Mouse (Mus musculus): ENCODE data around the gene Sesn3. TPM values are rescaled to one million over a fixed set of nuclear protein-coding genes. Genes with fewer than 3 reads are reported as not detected.

Sesn3 gene
- polyA plus RNA-seq, 1 experiment from 2014 or later: 15.8 TPM

DNA sequence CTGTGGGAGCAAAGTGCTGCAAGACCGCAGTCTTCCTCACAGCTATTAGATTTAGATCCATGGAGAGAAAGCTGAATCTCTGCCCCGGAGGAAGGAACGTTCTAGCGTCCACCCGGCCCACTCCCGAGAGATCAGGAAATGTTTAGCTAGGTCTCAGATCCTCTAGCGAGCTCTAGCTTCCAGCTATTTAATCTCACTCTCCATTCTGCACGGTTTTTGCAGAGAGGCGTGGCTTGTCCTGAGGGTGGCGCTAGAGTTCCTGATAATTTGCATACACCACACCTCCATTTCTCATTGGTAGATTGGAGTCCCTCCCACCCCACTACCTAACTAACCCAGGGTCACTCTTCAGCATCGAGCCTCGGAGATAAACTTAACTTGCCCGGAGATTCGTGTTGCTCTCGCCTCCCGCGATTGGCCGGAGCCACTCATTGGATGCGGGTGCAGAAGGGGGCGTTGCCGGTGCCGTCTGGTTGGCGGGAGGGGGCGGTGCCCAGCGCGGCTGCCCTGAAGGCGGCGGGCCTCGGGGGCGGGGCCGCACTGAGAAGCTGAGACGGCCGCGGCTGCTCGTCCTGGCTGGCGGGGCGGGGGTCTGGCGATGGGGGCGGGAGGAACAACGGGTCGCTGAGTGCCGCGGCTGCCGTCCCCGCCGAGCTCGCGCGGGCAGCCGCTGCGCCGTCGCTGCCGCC, 1.1 kb downstream of the Sesn3 start:
- under 1% methylated on average over 51 of the region's 54 CpGs for WGBS
- peak; percentile 98 for ATAC-seq (ENCODE audit: low read depth)
- H3K4me1 ChIP-seq (replicated peaks; ENCODE audit: control insufficient read depth, insufficient read depth, low read length): peaks cover 6% of the 10 kb centered on the region; the same call in 1 of the 2 replicates
- peak overlapping the region; percentile 87 for H3K9ac ChIP-seq (ENCODE audit: low read length)
- H3K27ac ChIP-seq (ENCODE audit: low read length): peak overlapping the region; percentile 96
- peak overlapping the region; percentile 99 for H3K4me3 ChIP-seq (ENCODE audit: low read length)
- H3K4me2 ChIP-seq (ENCODE audit: low read depth, low read length): peak overlapping the region; percentile 76
- H3K9me3 ChIP-seq (ENCODE audit: control insufficient read depth, low read length): no peaks in the 10 kb centered on the region
- no peaks in the 10 kb centered on the region for H3K36me3 ChIP-seq (ENCODE audit: control insufficient read depth, insufficient read depth, low read length)
- no peaks in the 10 kb centered on the region for H3K27me3 ChIP-seq (ENCODE audit: control insufficient read depth, insufficient read depth, low read depth, low read length)

DNA sequence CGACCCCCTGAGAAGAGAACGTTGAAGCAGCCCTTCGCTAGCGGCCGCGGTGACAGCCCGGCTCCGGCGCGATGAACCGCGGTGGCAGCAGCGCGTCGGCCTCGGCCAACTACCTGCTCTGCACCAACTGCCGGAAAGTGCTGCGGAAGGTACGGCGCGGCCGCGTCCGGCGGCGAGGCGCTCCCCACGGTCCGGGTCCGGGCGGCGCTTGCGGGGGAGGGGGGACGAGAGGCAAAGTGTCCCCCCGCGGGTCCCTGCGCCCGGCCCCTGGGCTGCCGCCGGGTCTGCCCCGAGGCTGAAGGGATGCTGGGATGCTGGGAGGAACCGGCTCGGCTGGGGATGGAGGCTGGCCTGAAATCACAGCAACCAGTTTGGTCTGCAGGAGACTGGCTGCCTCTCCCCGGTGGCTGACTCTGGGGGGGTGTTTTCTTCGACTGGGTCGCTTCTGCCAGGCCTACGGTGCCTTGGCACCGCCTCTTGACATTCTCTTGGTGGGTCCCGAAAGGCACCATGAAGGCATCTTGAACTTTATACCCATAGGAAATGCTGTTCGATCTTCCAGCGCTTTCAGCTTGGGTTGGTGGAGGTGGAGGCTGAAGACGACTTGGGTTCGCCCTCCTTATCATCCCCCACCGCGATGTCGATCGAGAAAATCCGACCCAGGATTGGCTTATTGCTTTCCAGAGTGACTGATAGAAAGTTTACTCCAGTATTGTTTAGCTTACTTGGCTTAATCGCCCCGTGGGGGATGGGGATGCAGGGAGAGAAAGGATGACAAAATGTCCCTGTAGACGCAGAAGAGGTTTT, 1.8 kb downstream of the Sesn3 start:
- Histone ChIP-seq H3K27ac (ENCODE audit: low read length) (peak overlapping the region; percentile 95), H3K27me3 (ENCODE audit: control insufficient read depth, insufficient read depth, low read depth, low read length) (no peaks in the 10 kb centered on the region), H3K36me3 (ENCODE audit: control insufficient read depth, insufficient read depth, low read length) (no peaks in the 10 kb centered on the region), H3K9ac (ENCODE audit: low read length) (peak overlapping the region; percentile 87), H3K4me1 (replicated peaks; ENCODE audit: control insufficient read depth, insufficient read depth, low read length) (peaks cover 6% of the 10 kb centered on the region; the same call in 1 of the 2 replicates), H3K9me3 (ENCODE audit: control insufficient read depth, low read length) (no peaks in the 10 kb centered on the region), H3K4me3 (ENCODE audit: low read length) (peak overlapping the region; percentile 99), H3K4me2 (ENCODE audit: low read depth, low read length) (peak overlapping the region; percentile 76)
- peak; percentile 47 for ATAC-seq (ENCODE audit: low read depth)
- under 1% methylated on average over 61 of the region's 61 CpGs for WGBS

DNA sequence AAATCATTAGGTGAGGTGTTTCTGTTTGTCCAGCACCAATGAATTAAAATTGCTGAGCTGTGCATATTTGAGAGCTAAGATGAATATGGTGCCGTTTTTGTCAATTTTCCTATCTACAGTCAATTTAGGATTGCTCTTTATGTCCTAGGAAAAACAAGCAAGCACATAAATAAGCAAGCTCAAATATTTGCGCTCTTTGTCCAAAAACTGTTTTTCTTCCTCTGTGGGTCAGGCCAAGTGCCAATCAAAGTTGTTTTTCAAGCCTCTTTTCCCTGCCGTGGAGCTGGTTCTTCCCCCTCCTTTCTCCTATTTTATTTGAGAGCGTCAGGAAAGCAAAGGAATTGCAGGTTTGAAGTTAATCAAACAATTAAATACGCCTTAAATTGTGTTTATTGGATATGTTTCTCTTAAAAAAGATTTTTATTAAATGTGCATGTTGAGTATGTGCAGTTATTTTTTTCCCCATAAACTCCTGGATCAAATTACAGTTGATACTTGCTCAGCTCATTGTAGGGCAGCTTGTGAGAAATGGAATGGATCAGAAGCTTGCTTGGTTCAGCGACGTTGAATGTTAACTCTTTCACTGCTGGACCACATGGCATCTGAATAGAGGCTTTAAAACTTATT, 2.6 kb downstream of the Sesn3 start:
- WGBS: 2% methylated on average over 7 of the region's 7 CpGs
- Histone ChIP-seq H3K27ac (ENCODE audit: low read length) (peak overlapping the region; percentile 18; the same call in 1 of the 2 replicates), H3K4me1 (replicated peaks; ENCODE audit: control insufficient read depth, insufficient read depth, low read length) (peaks cover 6% of the 10 kb centered on the region; the same call in 1 of the 2 replicates), H3K9me3 (ENCODE audit: control insufficient read depth, low read length) (no peaks in the 10 kb centered on the region), H3K36me3 (ENCODE audit: control insufficient read depth, insufficient read depth, low read length) (no peaks in the 10 kb centered on the region), H3K9ac (ENCODE audit: low read length) (peak overlapping the region; percentile 87), H3K27me3 (ENCODE audit: control insufficient read depth, insufficient read depth, low read depth, low read length) (no peaks in the 10 kb centered on the region), H3K4me2 (ENCODE audit: low read depth, low read length) (peak overlapping the region; percentile 76), H3K4me3 (ENCODE audit: low read length) (peak overlapping the region; percentile 99)
- no peak for ATAC-seq (ENCODE audit: low read depth)

DNA sequence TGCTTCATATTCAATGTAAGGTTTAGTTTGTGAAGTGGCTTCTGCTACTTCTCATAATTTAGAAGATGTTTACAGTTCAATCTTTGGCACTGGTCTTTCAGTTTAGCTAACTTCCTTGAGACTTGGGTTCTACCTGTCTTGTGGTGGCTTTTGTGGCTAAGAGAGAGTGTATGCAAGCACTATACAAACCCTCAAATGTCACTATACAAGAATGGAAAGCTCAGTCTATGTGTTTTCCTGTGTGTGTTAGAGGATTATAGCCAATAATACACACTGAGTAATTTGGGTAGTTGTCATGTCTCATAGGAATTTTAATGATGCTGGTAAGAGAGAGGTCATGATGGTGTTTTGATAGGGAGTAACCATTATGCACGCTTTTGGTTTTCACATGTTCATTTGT, 5.8 kb downstream of the Sesn3 start:
- Histone ChIP-seq H3K4me1 (replicated peaks; ENCODE audit: control insufficient read depth, insufficient read depth, low read length) (peaks cover 9% of the 10 kb centered on the region), H3K4me2 (ENCODE audit: low read depth, low read length) (no peak overlapping the region), H3K27ac (ENCODE audit: low read length) (no peak overlapping the region), H3K9me3 (ENCODE audit: control insufficient read depth, low read length) (no peaks in the 10 kb centered on the region), H3K27me3 (ENCODE audit: control insufficient read depth, insufficient read depth, low read depth, low read length) (no peaks in the 10 kb centered on the region), H3K9ac (ENCODE audit: low read length) (no peak overlapping the region), H3K4me3 (ENCODE audit: low read length) (no peak overlapping the region), H3K36me3 (ENCODE audit: control insufficient read depth, insufficient read depth, low read length) (no peaks in the 10 kb centered on the region)
- 54% methylated on average over 1 of the region's 1 CpGs for WGBS
- ATAC-seq (ENCODE audit: low read depth): no peak

DNA sequence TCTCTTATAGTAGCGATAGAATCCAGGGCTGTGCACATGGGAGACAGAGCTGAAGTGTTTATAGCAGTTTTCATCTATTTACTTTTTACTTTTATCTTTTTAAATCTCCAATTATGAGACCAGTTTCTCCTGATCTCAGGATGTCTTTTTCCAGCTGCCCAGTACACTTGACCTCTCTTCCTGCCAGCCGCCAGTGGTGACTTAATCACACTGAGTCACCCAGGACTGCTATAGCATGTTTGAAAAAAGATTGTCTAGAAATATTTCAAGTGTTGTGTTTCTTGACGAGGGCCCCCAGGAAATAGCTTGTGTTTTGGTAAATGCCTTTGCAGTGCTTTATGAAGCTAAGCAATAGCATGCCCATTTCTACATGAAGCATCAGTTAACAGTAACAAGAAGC, 10.2 kb downstream of the Sesn3 start:
- H3K27me3 ChIP-seq (ENCODE audit: control insufficient read depth, insufficient read depth, low read depth, low read length): no peaks in the 10 kb centered on the region
- H3K27ac ChIP-seq (ENCODE audit: low read length): no peak overlapping the region
- H3K9me3 ChIP-seq (ENCODE audit: control insufficient read depth, low read length): no peaks in the 10 kb centered on the region
- H3K4me1 ChIP-seq (replicated peaks; ENCODE audit: control insufficient read depth, insufficient read depth, low read length): peaks cover 9% of the 10 kb centered on the region
- no peak overlapping the region for H3K4me3 ChIP-seq (ENCODE audit: low read length)
- H3K4me2 ChIP-seq (ENCODE audit: low read depth, low read length): no peak overlapping the region
- no peak for ATAC-seq (ENCODE audit: low read depth)
- no peak overlapping the region for H3K9ac ChIP-seq (ENCODE audit: low read length)
- 34% methylated on average over 3 of the region's 3 CpGs for WGBS
- H3K36me3 ChIP-seq (ENCODE audit: control insufficient read depth, insufficient read depth, low read length): no peaks in the 10 kb centered on the region

DNA sequence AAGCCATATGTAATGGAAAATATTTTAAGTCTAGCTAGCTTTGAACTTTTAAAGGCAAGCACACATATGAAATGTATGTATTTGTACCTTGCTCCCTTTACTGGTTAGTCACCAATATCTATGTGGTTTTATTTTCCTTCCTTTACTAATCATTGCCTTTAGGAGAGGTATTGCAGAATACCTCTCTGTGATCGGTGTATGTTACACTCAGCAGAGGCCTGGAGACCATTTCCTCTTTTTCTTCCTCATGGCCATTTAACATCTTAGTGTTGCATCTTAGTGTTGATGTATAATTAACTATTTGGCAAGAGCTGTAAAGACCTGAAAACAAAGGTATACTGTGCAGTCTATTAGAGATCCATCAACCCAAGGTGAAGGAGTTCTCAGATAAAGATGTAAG, 12.4 kb downstream of the Sesn3 start:
- Histone ChIP-seq H3K9me3 (ENCODE audit: control insufficient read depth, low read length) (no peaks in the 10 kb centered on the region), H3K4me1 (replicated peaks; ENCODE audit: control insufficient read depth, insufficient read depth, low read length) (peaks cover 11% of the 10 kb centered on the region), H3K27me3 (ENCODE audit: control insufficient read depth, insufficient read depth, low read depth, low read length) (no peaks in the 10 kb centered on the region), H3K4me3 (ENCODE audit: low read length) (no peak overlapping the region), H3K9ac (ENCODE audit: low read length) (no peak overlapping the region), H3K4me2 (ENCODE audit: low read depth, low read length) (no peak overlapping the region), H3K27ac (ENCODE audit: low read length) (no peak overlapping the region), H3K36me3 (ENCODE audit: control insufficient read depth, insufficient read depth, low read length) (no peaks in the 10 kb centered on the region)
- ATAC-seq (ENCODE audit: low read depth): no peak
- WGBS: 93% methylated on average over 1 of the region's 1 CpGs

DNA sequence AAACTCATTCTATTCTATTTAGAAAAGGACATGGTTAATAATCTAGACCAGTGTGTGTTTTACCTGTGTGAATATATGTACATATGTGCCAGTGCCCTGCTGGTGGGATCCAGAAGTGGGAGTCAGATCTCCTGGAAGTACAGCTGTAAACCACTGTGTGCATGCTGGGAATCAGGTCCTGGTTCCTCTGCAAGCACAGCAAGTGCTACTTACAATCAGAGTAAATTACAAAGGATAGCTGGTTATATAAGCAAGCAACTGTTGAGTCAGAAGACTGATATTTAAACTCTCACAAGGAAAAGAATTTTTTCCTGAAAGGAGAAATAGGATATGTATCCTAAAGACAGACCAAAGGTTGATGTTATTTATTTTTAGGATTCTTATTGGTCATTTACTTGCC, 13.6 kb downstream of the Sesn3 start:
- no peak overlapping the region for H3K27ac ChIP-seq (ENCODE audit: low read length)
- H3K9me3 ChIP-seq (ENCODE audit: control insufficient read depth, low read length): no peaks in the 10 kb centered on the region
- no peak for ATAC-seq (ENCODE audit: low read depth)
- no peak overlapping the region for H3K9ac ChIP-seq (ENCODE audit: low read length)
- peaks cover 14% of the 10 kb centered on the region for H3K4me1 ChIP-seq (replicated peaks; ENCODE audit: control insufficient read depth, insufficient read depth, low read length)
- no peak overlapping the region for H3K4me3 ChIP-seq (ENCODE audit: low read length)
- H3K36me3 ChIP-seq (ENCODE audit: control insufficient read depth, insufficient read depth, low read length): no peaks in the 10 kb centered on the region
- no peaks in the 10 kb centered on the region for H3K27me3 ChIP-seq (ENCODE audit: control insufficient read depth, insufficient read depth, low read depth, low read length)
- H3K4me2 ChIP-seq (ENCODE audit: low read depth, low read length): no peak overlapping the region

DNA sequence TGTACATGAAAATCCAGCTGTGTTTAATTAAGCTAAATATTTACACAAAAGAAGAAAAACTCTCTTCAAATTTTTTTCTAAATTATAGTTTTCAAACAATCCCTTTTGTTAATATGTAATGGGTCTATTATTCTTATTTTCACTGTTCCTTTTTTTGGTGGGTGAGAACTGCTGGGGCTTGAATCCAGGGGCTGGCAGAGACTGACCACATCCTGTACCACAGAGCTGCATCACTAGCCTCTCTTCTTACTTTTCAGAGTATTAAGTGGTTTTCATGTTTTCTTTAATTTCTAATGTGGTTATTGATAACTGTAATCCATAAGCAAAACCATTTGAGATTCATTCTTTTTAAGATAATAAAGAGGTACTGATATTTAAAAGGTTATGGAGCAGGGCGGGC, 19.0 kb downstream of the Sesn3 start:
- Histone ChIP-seq H3K4me2 (ENCODE audit: low read depth, low read length) (no peak overlapping the region), H3K9ac (ENCODE audit: low read length) (no peak overlapping the region), H3K36me3 (ENCODE audit: control insufficient read depth, insufficient read depth, low read length) (no peaks in the 10 kb centered on the region), H3K4me1 (replicated peaks; ENCODE audit: control insufficient read depth, insufficient read depth, low read length) (peaks cover 11% of the 10 kb centered on the region), H3K27me3 (ENCODE audit: control insufficient read depth, insufficient read depth, low read depth, low read length) (no peaks in the 10 kb centered on the region), H3K4me3 (ENCODE audit: low read length) (no peak overlapping the region), H3K27ac (ENCODE audit: low read length) (no peak overlapping the region), H3K9me3 (ENCODE audit: control insufficient read depth, low read length) (no peaks in the 10 kb centered on the region)
- ATAC-seq (ENCODE audit: low read depth): no peak
- WGBS: 98% methylated on average over 1 of the region's 1 CpGs
